Mouse (Mus musculus) kidney, adult 9 months (tissue): ENCODE measurements around the gene Adgrg3.

Experiments used
- DNase-seq: peaks from one replicate; pipeline ENCODE4 v3.0.0; 2022

The Adgrg3 gene

GRCm38 (mm10) chr8:95017451-95017850 is at the start of gene Adgrg3:
Gene Adgrg3, plus strand, starts transcription at chr8:95017692.
- no peak for DNase-seq

- DNase-seq, result no peak
Measured at GRCm38 (mm10) chr8:94973270-94973669, 44.2 kb upstream of the Adgrg3 start.

- DNase-seq, result peak; percentile 73
Measured at GRCm38 (mm10) chr8:94973786-94974185, 43.7 kb upstream of the Adgrg3 start.

GRCm38 (mm10) chr8:94974467-94975165 is 42.9 kb upstream of the Adgrg3 start, which contains the start of gene Adgrg1:
Gene Adgrg1, plus strand, starts transcription at chr8:94974751.
- DNase-seq, result peak; percentile 91

- DNase-seq, result peak; percentile 97
Measured at GRCm38 (mm10) chr8:94976651-94977417, 40.7 kb upstream of the Adgrg3 start.

- DNase-seq, result no peak
Measured at GRCm38 (mm10) chr8:94978131-94978530, 39.4 kb upstream of the Adgrg3 start.

- no peak for DNase-seq
Measured at GRCm38 (mm10) chr8:94978593-94979319, 38.7 kb upstream of the Adgrg3 start.

GRCm38 (mm10) chr8:94980176-94980575 is 37.3 kb upstream of the Adgrg3 start:
- peak; percentile 87 for DNase-seq

- peak; percentile 52 for DNase-seq
Measured at GRCm38 (mm10) chr8:94980976-94981375, 36.5 kb upstream of the Adgrg3 start.

GRCm38 (mm10) chr8:94981848-94982247 is 35.6 kb upstream of the Adgrg3 start:
- no peak for DNase-seq

- peak; percentile 41 for DNase-seq
Measured at GRCm38 (mm10) chr8:94983146-94983545, 34.3 kb upstream of the Adgrg3 start.

GRCm38 (mm10) chr8:94983881-94984516 is 33.5 kb upstream of the Adgrg3 start:
- peak; percentile 94 for DNase-seq

- peak; percentile 66 for DNase-seq
Measured at GRCm38 (mm10) chr8:94985023-94985422, 32.5 kb upstream of the Adgrg3 start.

GRCm38 (mm10) chr8:94986676-94987075 is 30.8 kb upstream of the Adgrg3 start:
- DNase-seq, result peak; percentile 60

- DNase-seq, result peak; percentile 17
Measured at GRCm38 (mm10) chr8:94987553-94987952, 29.9 kb upstream of the Adgrg3 start.

GRCm38 (mm10) chr8:94988619-94989018 is 28.9 kb upstream of the Adgrg3 start:
- DNase-seq, result peak; percentile 50

GRCm38 (mm10) chr8:94989711-94990110 is 27.8 kb upstream of the Adgrg3 start:
- DNase-seq, result peak; percentile 67

- DNase-seq, result no peak
Measured at GRCm38 (mm10) chr8:94990598-94991453, 26.7 kb upstream of the Adgrg3 start.

GRCm38 (mm10) chr8:94991454-94991994 is 26.0 kb upstream of the Adgrg3 start:
- peak; percentile 59 for DNase-seq

GRCm38 (mm10) chr8:94992010-94992409 is 25.5 kb upstream of the Adgrg3 start:
- no peak for DNase-seq

- peak; percentile 77 for DNase-seq
Measured at GRCm38 (mm10) chr8:94992534-94992933, 25.0 kb upstream of the Adgrg3 start.
